Mouse (Mus musculus) embryonic facial prominence, embryonic 15.5 days (tissue): ENCODE measurements around the gene Capzb. TPM values are rescaled to one million over a fixed set of nuclear protein-coding genes. Genes with fewer than 3 reads are reported as not detected.

Source experiments
- ATAC-seq: fragments of 200-750 bp; cut with Nextera tagmentation; 2 replicates; pipeline ENCODE4 v1.8.0; 2017; ENCODE audit warnings: low read depth, moderate TSS enrichment; ENCODE audit not compliant: insufficient number of reproducible peaks, low FRiP score, low TSS enrichment
- H3K27ac ChIP-seq: fragments of 300-500 bp; sonication (generic); replicated peaks from 2 replicates; pipeline ENCODE4 v1.5.1; 2015; ENCODE audit warnings: mild to moderate bottlenecking, inconsistent platforms
- H3K27me3 ChIP-seq: fragments of 300-500 bp; sonication (generic); 2 replicates; pipeline ENCODE4 v1.6.1; 2015; ENCODE audit warnings: inconsistent platforms
- H3K36me3 ChIP-seq: fragments of 300-500 bp; sonication (generic); 2 replicates; pipeline ENCODE4 v1.6.1; 2015; ENCODE audit warnings: mild to moderate bottlenecking, inconsistent platforms
- H3K4me1 ChIP-seq: fragments of 300-500 bp; sonication (generic); 2 replicates; pipeline ENCODE4 v1.6.1; 2015; ENCODE audit warnings: inconsistent platforms
- H3K4me2 ChIP-seq: fragments of 300-500 bp; sonication (generic); replicated peaks from 2 replicates; pipeline ENCODE4 v1.6.1; 2015; ENCODE audit warnings: mild to moderate bottlenecking, inconsistent platforms
- H3K4me3 ChIP-seq: fragments of 300-500 bp; sonication (generic); replicated peaks from 2 replicates; pipeline ENCODE4 v1.5.1; 2015; ENCODE audit warnings: mild to moderate bottlenecking, inconsistent platforms
- H3K9ac ChIP-seq: fragments of 300-500 bp; sonication (generic); 2 replicates; pipeline ENCODE4 v1.6.1; 2015; ENCODE audit warnings: inconsistent platforms
- H3K9me3 ChIP-seq: fragments of 300-500 bp; sonication (generic); replicated peaks from 2 replicates; pipeline ENCODE4 v1.6.1; 2016; ENCODE audit warnings: inconsistent platforms
- WGBS: fragments of 180-500 bp; shearing (Covaris S2); methylation state at CpG from one replicate; pipeline ENCODE4 v1.1.7; 2015; 5-methylcytosine and 5-hydroxymethylcytosine counted together
- polyA plus RNA-seq: library from polyadenylated mRNA; unstranded; fragments of >200 nt; fragmentation: Nextera tagmentation; extraction: Ambion mirVana; gene quantifications from 2 replicates; pipeline ENCODE4 v1.2.1, GENCODE M21; 2015

Gene Capzb
- polyA plus RNA-seq, 1 experiment from 2014 or later: 397 TPM

GRCm38 (mm10) chr4:139310899-139311701, 118.4 kb downstream of the Capzb start:
- WGBS: under 1% methylated on average over 53 of the region's 53 CpGs
- no peaks in the 10 kb centered on the region for H3K27me3 ChIP-seq
- ATAC-seq: peak; percentile 51
- H3K9ac ChIP-seq: peak overlapping the region; percentile 87
- peak overlapping the region; percentile 95 for H3K4me3 ChIP-seq
- H3K27ac ChIP-seq: peak overlapping the region; percentile 87
- peaks cover 29% of the 10 kb centered on the region for H3K36me3 ChIP-seq
- no peaks in the 10 kb centered on the region for H3K9me3 ChIP-seq
- H3K4me1 ChIP-seq: peaks cover 26% of the 10 kb centered on the region
- H3K4me2 ChIP-seq: peak overlapping the region; percentile 94

- Histone ChIP-seq H3K36me3 (peaks cover 28% of the 10 kb centered on the region), H3K9me3 (no peaks in the 10 kb centered on the region), H3K4me1 (peaks cover 26% of the 10 kb centered on the region), H3K27ac (no peak overlapping the region), H3K27me3 (no peaks in the 10 kb centered on the region), H3K4me2 (peak overlapping the region; percentile 94), H3K9ac (peak overlapping the region; percentile 87), H3K4me3 (peak overlapping the region; percentile 95)
- 14% methylated on average over 14 of the region's 14 CpGs for WGBS
- ATAC-seq: no peak
These were observed 119.0 kb downstream of the Capzb start for GRCm38 (mm10) chr4:139311707-139312106.

- Histone ChIP-seq H3K36me3 (peaks cover 34% of the 10 kb centered on the region), H3K27me3 (no peaks in the 10 kb centered on the region), H3K4me2 (no peak overlapping the region), H3K4me3 (no peak overlapping the region), H3K9me3 (no peaks in the 10 kb centered on the region), H3K27ac (no peak overlapping the region), H3K4me1 (peaks cover 26% of the 10 kb centered on the region), H3K9ac (no peak overlapping the region)
- 54% methylated on average over 4 of the region's 4 CpGs for WGBS
- no peak for ATAC-seq
These were observed 119.9 kb downstream of the Capzb start for GRCm38 (mm10) chr4:139312632-139313031.

GRCm38 (mm10) chr4:139318449-139318848, 125.8 kb downstream of the Capzb start:
- no peak overlapping the region for H3K27ac ChIP-seq
- H3K9me3 ChIP-seq: no peaks in the 10 kb centered on the region
- no peaks in the 10 kb centered on the region for H3K4me1 ChIP-seq
- H3K27me3 ChIP-seq: no peaks in the 10 kb centered on the region
- peaks cover 50% of the 10 kb centered on the region for H3K36me3 ChIP-seq
- no peak for ATAC-seq
- H3K9ac ChIP-seq: no peak overlapping the region
- no peak overlapping the region for H3K4me2 ChIP-seq
- H3K4me3 ChIP-seq: no peak overlapping the region
- 88% methylated on average over 11 of the region's 11 CpGs for WGBS

- H3K4me3 ChIP-seq: no peak overlapping the region
- no peak overlapping the region for H3K4me2 ChIP-seq
- H3K9ac ChIP-seq: no peak overlapping the region
- peaks cover 41% of the 10 kb centered on the region for H3K36me3 ChIP-seq
- ATAC-seq: no peak
- WGBS: 93% methylated on average over 4 of the region's 4 CpGs
- H3K27ac ChIP-seq: no peak overlapping the region
- H3K27me3 ChIP-seq: no peaks in the 10 kb centered on the region
- no peaks in the 10 kb centered on the region for H3K9me3 ChIP-seq
- H3K4me1 ChIP-seq: no peaks in the 10 kb centered on the region
These were observed 127.0 kb downstream of the Capzb start for GRCm38 (mm10) chr4:139319740-139320139.

- H3K4me2 ChIP-seq: peak overlapping the region; percentile 40
- H3K9ac ChIP-seq: no peak overlapping the region
- H3K27me3 ChIP-seq: peaks cover 2% of the 10 kb centered on the region; the same call in 1 of the 2 replicates
- 12% methylated on average over 10 of the region's 10 CpGs for WGBS
- peak; percentile 57 for ATAC-seq
- no peaks in the 10 kb centered on the region for H3K36me3 ChIP-seq
- H3K27ac ChIP-seq: no peak overlapping the region
- no peaks in the 10 kb centered on the region for H3K4me1 ChIP-seq
- H3K9me3 ChIP-seq: no peaks in the 10 kb centered on the region
- peak overlapping the region; percentile 25; the same call in 1 of the 2 replicates for H3K4me3 ChIP-seq
These were observed 137.9 kb downstream of the Capzb start for GRCm38 (mm10) chr4:139330605-139331004.

- Histone ChIP-seq H3K4me1 (peaks cover 4% of the 10 kb centered on the region; the same call in 1 of the 2 replicates), H3K4me2 (no peak overlapping the region), H3K4me3 (no peak overlapping the region), H3K27ac (no peak overlapping the region), H3K9ac (no peak overlapping the region), H3K27me3 (peaks cover 8% of the 10 kb centered on the region; the same call in 1 of the 2 replicates), H3K36me3 (no peaks in the 10 kb centered on the region), H3K9me3 (no peaks in the 10 kb centered on the region)
- 72% methylated on average over 7 of the region's 9 CpGs for WGBS
- ATAC-seq: no peak
These were observed 142.1 kb downstream of the Capzb start for GRCm38 (mm10) chr4:139334631-139335295.

GRCm38 (mm10) chr4:139335507-139335906, 142.8 kb downstream of the Capzb start:
- Histone ChIP-seq H3K4me1 (peaks cover 4% of the 10 kb centered on the region; the same call in 1 of the 2 replicates), H3K9me3 (no peaks in the 10 kb centered on the region), H3K27me3 (peaks cover 8% of the 10 kb centered on the region; the same call in 1 of the 2 replicates), H3K4me2 (no peak overlapping the region), H3K4me3 (no peak overlapping the region), H3K9ac (no peak overlapping the region), H3K27ac (no peak overlapping the region), H3K36me3 (no peaks in the 10 kb centered on the region)
- 64% methylated on average over 7 of the region's 7 CpGs for WGBS
- no peak for ATAC-seq

GRCm38 (mm10) chr4:139336822-139337483, 144.3 kb downstream of the Capzb start:
- peak overlapping the region; percentile 21 for H3K4me3 ChIP-seq
- ATAC-seq: no peak; the same call in 1 of the 2 replicates
- peaks cover 4% of the 10 kb centered on the region; the same call in 1 of the 2 replicates for H3K4me1 ChIP-seq
- peaks cover 8% of the 10 kb centered on the region; the same call in 1 of the 2 replicates for H3K27me3 ChIP-seq
- no peak overlapping the region for H3K9ac ChIP-seq
- H3K9me3 ChIP-seq: no peaks in the 10 kb centered on the region
- H3K4me2 ChIP-seq: peak overlapping the region; percentile 41
- no peak overlapping the region for H3K27ac ChIP-seq
- H3K36me3 ChIP-seq: no peaks in the 10 kb centered on the region
- WGBS: 19% methylated on average over 24 of the region's 24 CpGs

GRCm38 (mm10) chr4:139338145-139338544, 145.4 kb downstream of the Capzb start:
- no peak overlapping the region for H3K4me3 ChIP-seq
- peaks cover 8% of the 10 kb centered on the region; the same call in 1 of the 2 replicates for H3K27me3 ChIP-seq
- peaks cover 4% of the 10 kb centered on the region; the same call in 1 of the 2 replicates for H3K4me1 ChIP-seq
- H3K9me3 ChIP-seq: no peaks in the 10 kb centered on the region
- no peaks in the 10 kb centered on the region for H3K36me3 ChIP-seq
- H3K9ac ChIP-seq: no peak overlapping the region
- ATAC-seq: no peak
- H3K4me2 ChIP-seq: no peak overlapping the region
- no peak overlapping the region for H3K27ac ChIP-seq
- WGBS: 59% methylated on average over 33 of the region's 33 CpGs

- no peak overlapping the region for H3K27ac ChIP-seq
- H3K9ac ChIP-seq: no peak overlapping the region
- H3K4me3 ChIP-seq: no peak overlapping the region
- 70% methylated on average over 4 of the region's 4 CpGs for WGBS
- H3K27me3 ChIP-seq: peaks cover 5% of the 10 kb centered on the region; the same call in 1 of the 2 replicates
- no peak overlapping the region for H3K4me2 ChIP-seq
- peaks cover 7% of the 10 kb centered on the region; the same call in 1 of the 2 replicates for H3K36me3 ChIP-seq
- ATAC-seq: no peak
- no peaks in the 10 kb centered on the region for H3K9me3 ChIP-seq
- H3K4me1 ChIP-seq: peaks cover 4% of the 10 kb centered on the region; the same call in 1 of the 2 replicates
These were observed 148.1 kb downstream of the Capzb start for GRCm38 (mm10) chr4:139340835-139341234.
